Mouse (Mus musculus) adrenal gland, postnatal 36 days (tissue): ENCODE data around the gene Gm29609. TPM values are rescaled to one million over a fixed set of nuclear protein-coding genes. Genes with fewer than 3 reads are reported as not detected.

ENCODE experiments used
- DNase-seq, 2 experiments: peaks; one replicate each; pipeline ENCODE4 v3.0.0; 2021; ENCODE audit warnings: mixed read lengths in 1 of 2
- total RNA-seq, 2 experiments: library from RNA; stranded (reverse); gene quantifications; 2 replicates each; pipeline ENCODE4 v1.2.3; 2021

The Gm29609 gene
- total RNA-seq, 2 experiments from 2014 or later, result 0.60 to 0.79 TPM

- peak; percentile 39 to 46 for DNase-seq
Observed at GRCm38 (mm10) chr5:31138968-31139425, 40.7 kb downstream of the Gm29609 start.

- DNase-seq, result no peak
Observed at GRCm38 (mm10) chr5:31138241-31138967, 41.3 kb downstream of the Gm29609 start, which contains the start of gene Ucn. Gene Ucn, minus strand, starts transcription at chr5:31138829.

- DNase-seq, result no peak
Observed at GRCm38 (mm10) chr5:31137658-31138057, 42.1 kb downstream of the Gm29609 start.

GRCm38 (mm10) chr5:31136730-31137424, 42.8 kb downstream of the Gm29609 start:
- DNase-seq, result no peak

GRCm38 (mm10) chr5:31126050-31126449, 53.7 kb downstream of the Gm29609 start:
- no peak for DNase-seq

GRCm38 (mm10) chr5:31123481-31123880, 56.2 kb downstream of the Gm29609 start:
- DNase-seq, result no peak

- no peak for DNase-seq
Observed at GRCm38 (mm10) chr5:31121111-31121510, 58.6 kb downstream of the Gm29609 start.

- DNase-seq, result no peak
Observed at GRCm38 (mm10) chr5:31116912-31117311, 62.8 kb downstream of the Gm29609 start.

- DNase-seq, result no peak
Observed at GRCm38 (mm10) chr5:31116354-31116753, 63.4 kb downstream of the Gm29609 start, which contains the start of gene Trim54. Gene Trim54, plus strand, starts transcription at chr5:31116712.

- no peak for DNase-seq
Observed at GRCm38 (mm10) chr5:31110781-31111180, 68.9 kb downstream of the Gm29609 start.

GRCm38 (mm10) chr5:31108000-31108490, 71.7 kb downstream of the Gm29609 start, which contains the start of gene Slc30a3:
Gene Slc30a3, minus strand, starts transcription at chr5:31108237.
- DNase-seq, result no peak

- DNase-seq, result no peak
Observed at GRCm38 (mm10) chr5:31105814-31106335, 73.8 kb downstream of the Gm29609 start, which contains the start of gene Dnajc5g. Gene Dnajc5g, plus strand, starts transcription at chr5:31106285.

GRCm38 (mm10) chr5:31095711-31096480, 83.8 kb downstream of the Gm29609 start:
- DNase-seq, result no peak

- DNase-seq, result peak; percentile 54 to 65
Observed at GRCm38 (mm10) chr5:31094799-31095691, 84.7 kb downstream of the Gm29609 start.

Other genes starting within 250 kb of the Gm29609 start
- gene Cgref1, start 234.3 kb downstream of the Gm29609 start, total RNA-seq, result 1 to 10 TPM in 1 of 2 experiments, under 1 TPM in 1; 0.89 to 1.3 TPM
- gene Preb, start 219.6 kb downstream of the Gm29609 start, total RNA-seq, result 100 to 1,000 TPM; 121 to 157 TPM
- 1 to 10 TPM; 1.1 to 2.8 TPM for gene Tcf23, start 211.2 kb downstream of the Gm29609 start, total RNA-seq
- gene Atraid, start 131.6 kb downstream of the Gm29609 start, total RNA-seq, result 100 to 1,000 TPM; 106 to 128 TPM
- gene Slc5a6, start 131.0 kb downstream of the Gm29609 start, total RNA-seq, result 10 to 100 TPM; 26.6 to 30.3 TPM
- gene Cad, start 125.1 kb downstream of the Gm29609 start, total RNA-seq, result 10 to 100 TPM; 22.9 to 29.7 TPM
- not detected for gene Dnajc5g, start 73.6 kb downstream of the Gm29609 start, total RNA-seq
- gene Slc30a3, start 71.7 kb downstream of the Gm29609 start, total RNA-seq, result not detected
- gene Trim54, start 63.2 kb downstream of the Gm29609 start, total RNA-seq, result under 1 TPM in 1 of 2 experiments, not detected in 1; 0.20 TPM
- gene Ucn, start 41.1 kb downstream of the Gm29609 start, total RNA-seq, result not detected
- gene Mpv17, start 25.7 kb downstream of the Gm29609 start, total RNA-seq, result 10 to 100 TPM; 57.5 to 62.1 TPM
- 10 to 100 TPM; 53.8 to 64.0 TPM for gene Gtf3c2, start 233 bp upstream of the Gm29609 start, total RNA-seq
- 100 to 1,000 TPM; 106 to 110 TPM for gene Snx17, start 13.3 kb upstream of the Gm29609 start, total RNA-seq
- gene Eif2b4, start 13.5 kb upstream of the Gm29609 start, total RNA-seq, result 10 to 100 TPM; 43.2 to 60.5 TPM
- gene Zfp513, start 22.4 kb upstream of the Gm29609 start, total RNA-seq, result 10 to 100 TPM; 28.1 to 34.1 TPM
- 100 to 1,000 TPM; 105 to 129 TPM for gene Ppm1g, start 40.8 kb upstream of the Gm29609 start, total RNA-seq
- 10 to 100 TPM; 80.6 to 95.8 TPM for gene Nrbp1, start 61.0 kb upstream of the Gm29609 start, total RNA-seq
- gene Gm9970, start 61.3 kb upstream of the Gm29609 start, total RNA-seq, result not detected
- gene Krtcap3, start 71.8 kb upstream of the Gm29609 start, total RNA-seq, result 1 to 10 TPM; 3.7 to 4.1 TPM
- 10 to 100 TPM; 30.4 to 39.0 TPM for gene Ift172, start 111.2 kb upstream of the Gm29609 start, total RNA-seq
- gene Fndc4, start 116.2 kb upstream of the Gm29609 start, total RNA-seq, result 10 to 100 TPM in 1 of 2 experiments, 1 to 10 TPM in 1; 7.5 to 13.8 TPM
- gene Gckr, start 117.5 kb upstream of the Gm29609 start, total RNA-seq, result under 1 TPM in 1 of 2 experiments, not detected in 1; 0.43 TPM